In genomic region chr17:47879207-47879606, GRCm38 (mm10) we compare ENCODE assay signal across 9 mouse cellular contexts. TPM values are rescaled to one million over a fixed set of nuclear protein-coding genes. Genes with fewer than 3 reads are reported as not detected.
DNase-seq lines count a peak whose midpoint lies in the region; ATAC-seq and TF ChIP-seq lines count a peak whose summit lies in the region.
"Had no signal": no experiment of that assay in that cellular context is flagged by ENCODE, and none has a peak within 500 bp of the region (broad histone marks: within the 10 kb centered on the region; RNA-seq: fewer than 3 reads in every experiment).

No protein-coding gene starts in this region.

- intact Hi-C loops in heart, adult 2 months (cut with DNase I), result no loop called here
- intact Hi-C loops in gastrocnemius, postnatal 14 days (cut with DNase I; ENCODE audit: low total_unique reads), result loop anchor here (5.0 kb wide), 1 partner anchor 223 kb away; no protein-coding TSS in a partner anchor
- intact Hi-C loops in left cerebral cortex, postnatal 25 days (cut with DNase I), result loop anchor here (5.0 to 10.0 kb wide), 3 partner anchors 142 to 526 kb away; partner anchors contain the start of genes Nfya and Tfeb

- 13% methylated on average over 3 of the region's 3 CpGs for WGBS in heart, embryonic 10.5 days
- WGBS in heart, adult 2 months, result 56% methylated on average over 3 of the region's 3 CpGs
- 22% methylated on average over 3 of the region's 3 CpGs for WGBS in stomach, embryonic 14.5 days
- WGBS in stomach, postnatal 0 days, result 27% methylated on average over 3 of the region's 3 CpGs
- WGBS in limb, embryonic 14.5 days, result 11% methylated on average over 3 of the region's 3 CpGs

- TF ChIP-seq EP300 in heart, adult 2 months (IDR thresholded peaks at IDR 0.05; ENCODE audit: insufficient read depth, low read depth, low read length), result no peak
- no peak for TF ChIP-seq EP300 in stomach, postnatal 0 days (optimal IDR thresholded peaks at IDR 0.05)

- no peaks in the 10 kb centered on the region for H3K9me3 ChIP-seq in heart, embryonic 10.5 days
- no peaks in the 10 kb centered on the region for H3K9me3 ChIP-seq in stomach, embryonic 14.5 days (ENCODE audit: control insufficient read depth, low read depth, low read length)
- H3K9me3 ChIP-seq in stomach, postnatal 0 days (ENCODE audit: control insufficient read depth, low read length), result no peaks in the 10 kb centered on the region
- H3K9me3 ChIP-seq in limb, embryonic 14.5 days (ENCODE audit: control insufficient read depth, low read length), result no peaks in the 10 kb centered on the region

- no peak overlapping the region for H3K9ac ChIP-seq in heart, adult 2 months (ENCODE audit: low read depth, low read length)
- no peak overlapping the region; the same call in 1 of the 2 replicates for H3K9ac ChIP-seq in stomach, embryonic 14.5 days (replicated peaks; ENCODE audit: low read depth, low read length)
- H3K9ac ChIP-seq in stomach, postnatal 0 days (ENCODE audit: low read length), result no peak overlapping the region
- H3K9ac ChIP-seq in limb, embryonic 14.5 days (ENCODE audit: low read depth, low read length, severe bottlenecking), result no peak overlapping the region

- H3K27me3 ChIP-seq in heart, embryonic 10.5 days (ENCODE audit: insufficient read depth, poor library complexity, severe bottlenecking), result 0 out of 2 replicates have a peak, but pooled peaks cover 7% of the 10 kb centered on the region
- no peaks in the 10 kb centered on the region for H3K27me3 ChIP-seq in heart, adult 2 months (ENCODE audit: control insufficient read depth, insufficient read depth, low read length)
- H3K27me3 ChIP-seq in stomach, embryonic 14.5 days (ENCODE audit: control insufficient read depth, insufficient read depth, low read length), result no peaks in the 10 kb centered on the region
- H3K27me3 ChIP-seq in stomach, postnatal 0 days (ENCODE audit: control insufficient read depth, insufficient read depth, low read length), result no peaks in the 10 kb centered on the region
- no peaks in the 10 kb centered on the region for H3K27me3 ChIP-seq in limb, embryonic 14.5 days (ENCODE audit: control insufficient read depth, insufficient read depth, low read length)

- ATAC-seq in stomach, embryonic 14.5 days (ENCODE audit: insufficient number of reproducible peaks, insufficient read depth, low FRiP score, low read depth), result peak; percentile 25; the same call in 1 of the 2 replicates
- ATAC-seq in stomach, postnatal 0 days (ENCODE audit: low FRiP score, low TSS enrichment), result no peak
- peak; percentile 32; the same call in 1 of the 2 replicates for ATAC-seq in limb, embryonic 14.5 days (ENCODE audit: low FRiP score, low read depth)

- TF ChIP-seq POLR2A in heart, adult 2 months (IDR thresholded peaks at IDR 0.05; ENCODE audit: insufficient read depth, low read depth, low read length), result no peak
- TF ChIP-seq POLR2A in limb, embryonic 14.5 days (IDR thresholded peaks at IDR 0.05; ENCODE audit: borderline replicate concordance, extremely low read depth, insufficient read depth, insufficient read length), result no peak

- H3K36me3 ChIP-seq in heart, embryonic 10.5 days, result peaks cover 80% of the 10 kb centered on the region
- no peaks in the 10 kb centered on the region for H3K36me3 ChIP-seq in heart, adult 2 months (ENCODE audit: control insufficient read depth, insufficient read depth, low read length)
- H3K36me3 ChIP-seq in stomach, embryonic 14.5 days (ENCODE audit: control insufficient read depth, insufficient read depth, low read length), result peaks cover 58% of the 10 kb centered on the region
- H3K36me3 ChIP-seq in stomach, postnatal 0 days (ENCODE audit: control insufficient read depth, insufficient read depth, low read length), result peaks cover 12% of the 10 kb centered on the region; the same call in 1 of the 2 replicates
- peaks cover 92% of the 10 kb centered on the region for H3K36me3 ChIP-seq in limb, embryonic 14.5 days (ENCODE audit: control insufficient read depth, insufficient read depth, low read length)

- no peaks in the 10 kb centered on the region for H3K79me2 ChIP-seq in heart, adult 2 months (replicated peaks; ENCODE audit: control insufficient read depth, insufficient read depth, low read length)

- H3K4me3 ChIP-seq in heart, embryonic 10.5 days, result peak overlapping the region; percentile 41
- H3K4me3 ChIP-seq in heart, adult 2 months, result no peak overlapping the region
- no peak overlapping the region for H3K4me3 ChIP-seq in stomach, embryonic 14.5 days (ENCODE audit: low read depth, low read length)
- H3K4me3 ChIP-seq in stomach, postnatal 0 days (ENCODE audit: low read depth, low read length), result no peak overlapping the region
- H3K4me3 ChIP-seq in limb, embryonic 14.5 days (replicated peaks; ENCODE audit: low read length), result no peak overlapping the region

- peak; percentile 87 for DNase-seq in heart, embryonic 10.5 days (ENCODE audit: low spot score)
- DNase-seq in heart, adult 2 months, result no peak
- DNase-seq in stomach, postnatal 0 days (ENCODE audit: low spot score), result no peak
- DNase-seq in limb, embryonic 14.5 days (ENCODE audit: low spot score), result no peak
- no peak for DNase-seq in gastrocnemius, postnatal 14 days
- no peak for DNase-seq in adipocyte (ENCODE audit: low spot score)
- no peak for DNase-seq in left cerebral cortex, postnatal 25 days (ENCODE audit: low spot score in 2 of 2)
- DNase-seq: B cell, adult 2 months had no signal

- H3K4me1 ChIP-seq in heart, embryonic 10.5 days, result peaks cover 74% of the 10 kb centered on the region
- peaks cover 3% of the 10 kb centered on the region; the same call in 1 of the 2 replicates for H3K4me1 ChIP-seq in heart, adult 2 months (ENCODE audit: control insufficient read depth, insufficient read depth, low read length)
- H3K4me1 ChIP-seq in stomach, embryonic 14.5 days (ENCODE audit: control insufficient read depth, insufficient read depth, low read length), result peaks cover 29% of the 10 kb centered on the region
- no peaks in the 10 kb centered on the region for H3K4me1 ChIP-seq in stomach, postnatal 0 days (replicated peaks; ENCODE audit: control insufficient read depth, insufficient read depth)
- peaks cover 41% of the 10 kb centered on the region for H3K4me1 ChIP-seq in limb, embryonic 14.5 days (ENCODE audit: control insufficient read depth, insufficient read depth, low read length)

- no peak for TF ChIP-seq CTCF in heart, adult 2 months (IDR thresholded peaks at IDR 0.05)
- no peak for TF ChIP-seq CTCF in stomach, postnatal 0 days (IDR thresholded peaks at IDR 0.05; ENCODE audit: low read depth)

- peak overlapping the region; percentile 20; the same call in 1 of the 2 replicates for H3K4me2 ChIP-seq in stomach, embryonic 14.5 days (replicated peaks; ENCODE audit: low read depth, low read length)
- H3K4me2 ChIP-seq in stomach, postnatal 0 days (replicated peaks; ENCODE audit: low read depth), result no peak overlapping the region
- no peak overlapping the region for H3K4me2 ChIP-seq in limb, embryonic 14.5 days (replicated peaks; ENCODE audit: low read depth, low read length, severe bottlenecking)

- H3K27ac ChIP-seq in heart, embryonic 10.5 days, result peak overlapping the region; percentile 76
- H3K27ac ChIP-seq in heart, adult 2 months, result no peak overlapping the region
- peak overlapping the region; percentile 33 for H3K27ac ChIP-seq in stomach, embryonic 14.5 days (ENCODE audit: low read length)
- H3K27ac ChIP-seq in stomach, postnatal 0 days (replicated peaks), result no peak overlapping the region
- 0 out of 2 replicates have a peak overlapping the region, but pooled peaks have one; percentile 13 for H3K27ac ChIP-seq in limb, embryonic 14.5 days (replicated peaks; ENCODE audit: low read depth, low read length)

RNA-seq across cellular contexts. Expression of gene Mdfi, which starts 44.7 kb away (rescaled TPM):
- polyA plus RNA-seq in heart, embryonic 10.5 days (2016; fragmentation: Nextera tagmentation; extraction: Ambion mirVana), result 15.3 and 17.7 TPM in 2 replicates
- total RNA-seq in heart, adult 2 months (2021), result 1 to 10 TPM; 1.8 to 2.0 TPM
- 9.6 and 11.1 TPM in 2 replicates for polyA plus RNA-seq in heart, adult 2 months (2012; rRNA removed)
- 31.8 and 32.0 TPM in 2 replicates for polyA plus RNA-seq in stomach, embryonic 14.5 days (2014; fragmentation: Nextera tagmentation; extraction: Ambion mirVana)
- polyA plus RNA-seq in stomach, postnatal 0 days (2015; fragmentation: Nextera tagmentation; extraction: Ambion mirVana), result 6.2 and 6.3 TPM in 2 replicates
- polyA plus RNA-seq in limb, embryonic 14.5 days (2012; rRNA removed), result 281 and 440 TPM in 2 replicates
- polyA plus RNA-seq in limb, embryonic 14.5 days (2014; fragmentation: Nextera tagmentation; extraction: Ambion mirVana), result 57.5 and 64.7 TPM in 2 replicates
- total RNA-seq in gastrocnemius, postnatal 14 days (2021), result 1 to 10 TPM; 2.4 to 3.5 TPM
- 1 to 10 TPM in 1 of 2 experiments, under 1 TPM in 1; 0.80 to 1.4 TPM for total RNA-seq in left cerebral cortex, postnatal 25 days (2021)

RNA-seq across cellular contexts. Expression of gene Foxp4, which starts 45.2 kb away (rescaled TPM):
- 12.4 and 27.3 TPM in 2 replicates for polyA plus RNA-seq in heart, embryonic 10.5 days (2016; fragmentation: Nextera tagmentation; extraction: Ambion mirVana)
- total RNA-seq in heart, adult 2 months (2021), result 10 to 100 TPM; 10.0 to 11.7 TPM
- polyA plus RNA-seq in heart, adult 2 months (2012; rRNA removed), result 10.2 and 13.7 TPM in 2 replicates
- 41.8 and 43.3 TPM in 2 replicates for polyA plus RNA-seq in stomach, embryonic 14.5 days (2014; fragmentation: Nextera tagmentation; extraction: Ambion mirVana)
- polyA plus RNA-seq in stomach, postnatal 0 days (2015; fragmentation: Nextera tagmentation; extraction: Ambion mirVana), result 14.6 and 17.9 TPM in 2 replicates
- polyA plus RNA-seq in limb, embryonic 14.5 days (2012; rRNA removed), result 104 and 165 TPM in 2 replicates
- polyA plus RNA-seq in limb, embryonic 14.5 days (2014; fragmentation: Nextera tagmentation; extraction: Ambion mirVana), result 38.6 and 46.0 TPM in 2 replicates
- 1 to 10 TPM; 7.5 to 9.2 TPM for total RNA-seq in gastrocnemius, postnatal 14 days (2021)
- total RNA-seq in left cerebral cortex, postnatal 25 days (2021), result 10 to 100 TPM; 41.3 to 42.7 TPM

Comparison
In these comparisons a context has a peak if more than half of its experiments do, and no peak if none do; other contexts are left out.
1. H3K27ac ChIP-seq: peak in heart, embryonic 10.5 days (single experiment), stomach, embryonic 14.5 days (single experiment) and limb, embryonic 14.5 days (single experiment); none in heart, adult 2 months (single experiment) and stomach, postnatal 0 days (single experiment).